Mouse (Mus musculus): ENCODE measurements at regions not wholly inside any gene's neighbourhood (a gene's known extent, or its start where the extent isn't known, plus 50 kb on each side); places are given as distances from the start of the nearest gene placed in this dataset.

DNA sequence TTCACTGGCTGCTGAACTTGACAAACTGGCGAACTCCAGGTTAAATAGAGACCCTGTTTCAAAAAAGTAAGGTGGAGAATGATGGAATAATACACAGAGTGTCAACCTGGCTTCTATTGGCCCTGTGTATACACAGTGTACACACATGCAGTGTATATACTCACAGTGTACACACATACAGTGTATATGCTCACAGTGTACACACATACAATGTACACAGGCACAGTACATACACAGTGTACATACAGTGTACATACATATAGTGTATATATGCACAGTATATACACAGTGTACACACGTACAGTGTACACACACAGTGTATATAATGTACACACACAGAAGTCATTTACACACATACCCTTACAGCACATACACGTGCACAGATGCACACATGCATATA, 52.4 kb upstream of the Aldh1b1 start:
- Histone ChIP-seq H3K4me3 (ENCODE audit: control insufficient read depth in 1 of 2, insufficient read depth in 1 of 2, low read depth in 2 of 2, low read length in 2 of 2) (no peak overlapping the region), H3K36me3 (ENCODE audit: control insufficient read depth in 1 of 2, insufficient read depth in 2 of 2, low read length in 2 of 2) (peaks cover 0 to 24% of the 10 kb centered on the region in 2 experiments; a peak in 2 of 4 replicates), H3K9ac (ENCODE audit: control insufficient read depth, low read depth, low read length, poor library complexity, severe bottlenecking) (no peak overlapping the region), H3K79me2 (ENCODE audit: control insufficient read depth, insufficient read depth, low read length, poor library complexity) (no peaks in the 10 kb centered on the region), H3K9me3 (replicated peaks; ENCODE audit: insufficient read depth, low read length) (no peaks in the 10 kb centered on the region), H3K4me1 (ENCODE audit: control insufficient read depth in 1 of 2, insufficient read depth in 2 of 2, low read length in 2 of 2) (peaks cover 0 to 36% of the 10 kb centered on the region in 2 experiments; a peak in 3 of 4 replicates), H3K27ac (ENCODE audit: control insufficient read depth, low read depth, low read length) (no peak overlapping the region), H3K27me3 (ENCODE audit: control insufficient read depth in 1 of 2, insufficient read depth in 2 of 2, low read length in 2 of 2) (no peaks in the 10 kb centered on the region)
- TF ChIP-seq SMC3 (IDR thresholded peaks at IDR 0.05; ENCODE audit: low read depth, low read length) (no peak), ZC3H11A (IDR thresholded peaks at IDR 0.05; ENCODE audit: low read depth, low read length) (no peak), NRF1 (IDR thresholded peaks at IDR 0.05; ENCODE audit: insufficient read depth, low read depth, low read length, poor library complexity, severe bottlenecking) (no peak), GATA1 (IDR thresholded peaks at IDR 0.05; ENCODE audit: low read depth, low read length) (no peak), MYC (IDR thresholded peaks at IDR 0.05; ENCODE audit: low read depth, low read length) (no peak), CHD2 (IDR thresholded peaks at IDR 0.05; ENCODE audit: low read length) (no peak), POLR2AphosphoS5 (IDR thresholded peaks at IDR 0.05; ENCODE audit: borderline replicate concordance, low read depth, low read length) (no peak), JUND (IDR thresholded peaks at IDR 0.05; ENCODE audit: low read depth, low read length) (no peak), E2F4 (IDR thresholded peaks at IDR 0.05; ENCODE audit: borderline replicate concordance, low read depth, low read length) (no peak), BHLHE40 (IDR thresholded peaks at IDR 0.05; ENCODE audit: borderline replicate concordance, low read depth, low read length) (no peak), NELFE (IDR thresholded peaks at IDR 0.05; ENCODE audit: low read depth, low read length) (no peak)
- DNase-seq (ENCODE audit: low read depth, low spot score), result no peak

- no peak overlapping the region for H3K4me3 ChIP-seq (ENCODE audit: control insufficient read depth in 1 of 2, insufficient read depth in 1 of 2, low read depth in 2 of 2, low read length in 2 of 2)
- H3K79me2 ChIP-seq (ENCODE audit: control insufficient read depth, insufficient read depth, low read length, poor library complexity), result no peaks in the 10 kb centered on the region
- DNase-seq (ENCODE audit: low read depth, low spot score), result peak; percentile 72
- H3K9ac ChIP-seq (ENCODE audit: control insufficient read depth, low read depth, low read length, poor library complexity, severe bottlenecking), result no peak overlapping the region
- H3K27ac ChIP-seq (ENCODE audit: control insufficient read depth, low read depth, low read length), result no peak overlapping the region
- 0 out of 4 replicates have a peak, but pooled peaks cover 0 to 3% of the 10 kb centered on the region in 2 experiments for H3K27me3 ChIP-seq (ENCODE audit: control insufficient read depth in 1 of 2, insufficient read depth in 2 of 2, low read length in 2 of 2)
- no peaks in the 10 kb centered on the region for H3K9me3 ChIP-seq (replicated peaks; ENCODE audit: insufficient read depth, low read length)
- H3K36me3 ChIP-seq (ENCODE audit: control insufficient read depth in 1 of 2, insufficient read depth in 2 of 2, low read length in 2 of 2), result peaks cover 0 to 22% of the 10 kb centered on the region in 2 experiments; a peak in 2 of 4 replicates
- H3K4me1 ChIP-seq (ENCODE audit: control insufficient read depth in 1 of 2, insufficient read depth in 2 of 2, low read length in 2 of 2), result peaks cover 0 to 34% of the 10 kb centered on the region in 2 experiments; a peak in 3 of 4 replicates
- TF ChIP-seq RCOR1 (IDR thresholded peaks at IDR 0.05; ENCODE audit: low read depth, low read length) (peak; percentile 58; the same call in 1 of the 2 replicates), MAZ (IDR thresholded peaks at IDR 0.05; ENCODE audit: low read depth, low read length) (0 out of 2 replicates have a peak, but pooled peaks have one; percentile 68), GATA1 (IDR thresholded peaks at IDR 0.05; ENCODE audit: low read depth, low read length) (peak; percentile 93), MAFK (IDR thresholded peaks at IDR 0.05; ENCODE audit: borderline replicate concordance, low read depth, low read length) (no peak), NRF1 (IDR thresholded peaks at IDR 0.05; ENCODE audit: insufficient read depth, low read depth, low read length, poor library complexity, severe bottlenecking) (no peak), E2F4 (IDR thresholded peaks at IDR 0.05; ENCODE audit: borderline replicate concordance, low read depth, low read length) (no peak), EP300 (IDR thresholded peaks at IDR 0.05; ENCODE audit: low read depth in 1 of 2, low read length in 2 of 2) (peak; percentile 87 to 90), MXI1 (IDR thresholded peaks at IDR 0.05; ENCODE audit: low read depth, low read length) (peak; percentile 36; the same call in 1 of the 2 replicates), UBTF (IDR thresholded peaks at IDR 0.05; ENCODE audit: borderline replicate concordance, insufficient read depth, low read depth, low read length) (no peak), CTCF (IDR thresholded peaks at IDR 0.05 in 2 of 3, conservative IDR thresholded peaks at IDR 0.05 in 1 of 3; ENCODE audit: control insufficient read depth in 1 of 3, insufficient read depth in 1 of 3, low read depth in 2 of 3, low read length in 3 of 3, poor library complexity in 1 of 3, severe bottlenecking in 1 of 3) (no peak), USF2 (IDR thresholded peaks at IDR 0.05; ENCODE audit: borderline replicate concordance in 1 of 2, insufficient read depth in 1 of 2, low read depth in 1 of 2, low read length in 2 of 2) (no peak), SIN3A (IDR thresholded peaks at IDR 0.05; ENCODE audit: low read length) (peak; percentile 30; the same call in 1 of the 2 replicates), POLR2A (IDR thresholded peaks at IDR 0.05; ENCODE audit: control insufficient read depth in 1 of 2, insufficient read depth in 1 of 2, low read depth in 1 of 2, low read length in 2 of 2, poor library complexity in 1 of 2) (no peak), ZC3H11A (IDR thresholded peaks at IDR 0.05; ENCODE audit: low read depth, low read length) (no peak), TAL1 (IDR thresholded peaks at IDR 0.05; ENCODE audit: low read length) (peak; percentile 72), POLR2AphosphoS5 (IDR thresholded peaks at IDR 0.05; ENCODE audit: borderline replicate concordance, low read depth, low read length) (no peak), ZMIZ1 (IDR thresholded peaks at IDR 0.05; ENCODE audit: low read depth, low read length) (no peak), BHLHE40 (IDR thresholded peaks at IDR 0.05; ENCODE audit: borderline replicate concordance, low read depth, low read length) (peak; percentile 49; the same call in 1 of the 2 replicates), ZKSCAN1 (IDR thresholded peaks at IDR 0.05; ENCODE audit: low read depth, low read length) (no peak), CHD1 (IDR thresholded peaks at IDR 0.05; ENCODE audit: low read depth, low read length) (no peak), TCF12 (IDR thresholded peaks at IDR 0.05; ENCODE audit: low read depth, low read length) (peak; percentile 95), POLR2AphosphoS2 (IDR thresholded peaks at IDR 0.05; ENCODE audit: low read length) (no peak), ELF1 (IDR thresholded peaks at IDR 0.05; ENCODE audit: low read depth, low read length) (peak; percentile 37; the same call in 1 of the 2 replicates), KAT2A (conservative IDR thresholded peaks at IDR 0.05; ENCODE audit: low read depth, low read length) (no peak)
These were observed 53.1 kb upstream of the Aldh1b1 start for GRCm38 (mm10) chr4:45745746-45746145.
